Mouse (Mus musculus) hindbrain, embryonic 14.5 days (tissue): ENCODE results near the gene Lta. TPM values are rescaled to one million over a fixed set of nuclear protein-coding genes. Genes with fewer than 3 reads are reported as not detected.

Source experiments
- ATAC-seq: fragments of 200-750 bp; cut with Nextera tagmentation; 2 replicates; pipeline ENCODE4 v1.8.0; 2017; ENCODE audit warnings: moderate number of reproducible peaks, mild to moderate bottlenecking, moderate TSS enrichment, moderate library complexity; ENCODE audit not compliant: low FRiP score
- DNase-seq: peaks from one replicate; pipeline ENCODE4 v3.0.0-alpha.2; 2015; ENCODE audit warnings: low spot score
- H3K27ac ChIP-seq: fragments of 300-500 bp; sonication (generic); 2 replicates; pipeline ENCODE4 v1.5.1; 2014; ENCODE audit warnings: mild to moderate bottlenecking, moderate library complexity
- H3K27me3 ChIP-seq: fragments of 300-500 bp; sonication (generic); 2 replicates; pipeline ENCODE4 v1.6.1; 2014; ENCODE audit warnings: mild to moderate bottlenecking, low read length, mixed read lengths; ENCODE audit not compliant: control insufficient read depth, insufficient read depth
- H3K36me3 ChIP-seq: fragments of 300-500 bp; sonication (generic); replicated peaks from 2 replicates; pipeline ENCODE4 v1.6.1; 2014; ENCODE audit not compliant: control insufficient read depth, insufficient read depth
- H3K4me1 ChIP-seq: fragments of 300-500 bp; sonication (generic); replicated peaks from 2 replicates; pipeline ENCODE4 v1.6.1; 2014; ENCODE audit warnings: antibody characterized with exemption, low read length, mixed read lengths; ENCODE audit not compliant: control insufficient read depth, insufficient read depth
- H3K4me2 ChIP-seq: fragments of 300-500 bp; sonication (generic); replicated peaks from 2 replicates; pipeline ENCODE4 v1.6.1; 2014; ENCODE audit warnings: mild to moderate bottlenecking, moderate library complexity
- H3K4me3 ChIP-seq: fragments of 300-500 bp; sonication (generic); replicated peaks from 2 replicates; pipeline ENCODE4 v1.5.1; 2014; ENCODE audit warnings: mild to moderate bottlenecking, low read length
- H3K9ac ChIP-seq: fragments of 300-500 bp; sonication (generic); 2 replicates; pipeline ENCODE4 v1.6.1; 2014
- H3K9me3 ChIP-seq: fragments of 300-500 bp; sonication (generic); 2 replicates; pipeline ENCODE4 v1.6.1; 2016; ENCODE audit warnings: low read length; ENCODE audit not compliant: control insufficient read depth
- WGBS: fragments of 180-500 bp; shearing (Covaris S2); extraction: QIAGEN DNeasy Blood & Tissue Kit; methylation state at CpG from one replicate; pipeline ENCODE4 v1.1.7; 2014; 5-methylcytosine and 5-hydroxymethylcytosine counted together
- polyA plus RNA-seq: library from polyadenylated mRNA; unstranded; fragments of >200 nt; fragmentation: Nextera tagmentation; extraction: Ambion mirVana; gene quantifications from 2 replicates; pipeline ENCODE4 v1.2.1, GENCODE M21; 2014

Lta gene
- polyA plus RNA-seq, result 0.23 and 0.55 TPM in 2 replicates

DNA sequence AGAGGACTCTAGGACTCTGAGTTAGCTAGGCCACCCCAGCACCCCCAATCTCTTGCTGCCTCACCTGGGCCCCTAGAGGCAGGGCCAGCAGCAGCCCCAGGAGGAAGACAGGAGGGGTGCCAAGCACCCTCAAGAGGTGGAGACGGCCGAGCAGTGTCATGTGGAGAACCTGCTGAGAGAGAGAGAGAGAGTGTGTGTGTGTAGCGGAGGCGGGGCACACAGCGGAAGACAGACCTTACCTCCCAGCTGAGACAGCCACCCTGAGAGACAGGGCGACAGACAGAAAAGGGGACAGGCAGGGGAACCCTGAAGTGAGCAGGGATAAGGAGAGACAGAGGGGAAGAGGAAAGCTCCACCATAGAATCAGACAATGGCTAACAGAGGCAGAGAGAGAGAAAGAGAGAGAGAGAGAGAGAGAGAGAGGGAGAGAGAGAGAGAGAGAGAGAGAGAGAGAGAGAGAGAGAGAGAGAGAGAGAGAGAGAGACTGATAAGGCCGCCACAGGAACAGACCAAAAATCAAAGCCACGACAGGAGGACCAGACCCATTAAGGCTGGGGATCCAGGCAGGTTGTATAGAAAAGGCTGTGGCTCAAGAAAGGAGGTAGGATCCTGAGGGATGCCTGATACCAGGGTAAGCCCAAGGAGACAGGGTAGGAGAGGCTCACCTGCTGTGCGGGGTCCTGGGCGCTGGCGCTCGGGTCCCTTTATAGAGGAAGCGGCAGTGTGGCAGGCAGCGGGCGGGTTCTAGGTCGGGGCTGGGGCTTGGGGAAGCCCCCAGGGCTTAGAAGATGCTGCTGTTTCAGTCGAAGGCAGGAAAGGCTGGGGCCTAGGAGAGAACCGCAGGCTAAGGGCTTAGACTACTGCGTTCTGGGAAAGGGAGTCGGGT lies at the start of gene Lta:
Gene Lta (minus strand): TSS at position 858 of the 886 bp plus-strand sequence.
- DNase-seq (no peak), ATAC-seq (no peak)
- H3K4me3 ChIP-seq, result no peak within 1 kb of the TSS
- peaks cover 7% of the 10 kb centered on the region; the same call in 1 of the 2 replicates for H3K27me3 ChIP-seq
- no peaks in the 10 kb centered on the region for H3K9me3 ChIP-seq
- no peaks in the 10 kb centered on the region for H3K4me1 ChIP-seq
- 0 out of 2 replicates have a peak within 1 kb of the TSS, but pooled peaks have one; percentile 11 for H3K9ac ChIP-seq
- WGBS, result 36% methylated on average over 20 of the region's 20 CpGs
- no peak within 1 kb of the TSS for H3K4me2 ChIP-seq
- H3K27ac ChIP-seq, result no peak within 1 kb of the TSS
- H3K36me3 ChIP-seq, result no peaks in the 10 kb centered on the region

DNA sequence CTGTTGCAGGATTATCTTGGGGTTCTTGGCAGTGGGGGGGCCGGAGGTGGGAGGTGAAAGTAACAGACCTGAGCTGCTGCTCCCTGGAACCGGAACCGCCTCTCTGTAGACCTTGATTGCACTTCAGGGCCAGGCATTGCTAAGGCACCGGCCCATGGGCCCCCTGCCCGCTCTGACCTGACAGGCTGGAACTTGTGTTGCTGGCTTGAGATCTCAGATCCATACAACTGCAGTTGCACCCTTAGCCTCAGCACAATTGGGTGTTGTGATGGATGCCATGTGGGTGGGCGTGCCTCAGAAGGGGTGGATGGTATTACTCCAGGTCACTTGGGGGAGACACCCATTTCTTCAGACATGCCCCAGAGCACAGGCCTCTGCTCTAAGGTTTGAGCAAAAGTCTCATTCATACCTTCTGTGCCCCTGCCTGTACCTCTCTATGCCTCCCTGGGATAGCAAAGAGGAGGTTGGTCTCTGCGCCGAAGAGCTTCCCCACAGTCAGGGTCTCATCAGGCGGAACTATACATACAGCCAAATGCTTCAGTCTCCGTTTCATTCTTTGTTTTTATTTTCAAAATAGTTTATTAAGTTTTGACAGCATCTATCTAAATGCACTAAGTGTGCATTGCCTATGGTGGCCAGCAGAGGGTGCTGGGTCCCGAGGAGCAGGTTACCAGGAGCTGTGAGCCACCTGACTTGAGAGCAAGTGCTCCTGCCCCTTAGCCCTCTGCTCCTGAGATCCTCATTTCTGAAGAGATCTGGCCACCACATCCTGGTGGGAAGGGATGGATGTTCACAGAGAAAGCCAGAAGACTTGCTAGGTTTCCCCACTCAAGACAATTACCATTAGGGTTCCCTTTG lies 49.3 kb upstream of the Lta start:
- DNase-seq, result peak; percentile 49
- WGBS, result 58% methylated on average over 11 of the region's 11 CpGs
- peak; percentile 21; the same call in 1 of the 2 replicates for ATAC-seq
- Histone ChIP-seq H3K27ac (no peak overlapping the region), H3K9ac (no peak overlapping the region), H3K4me3 (no peak overlapping the region), H3K4me1 (no peaks in the 10 kb centered on the region), H3K9me3 (no peaks in the 10 kb centered on the region), H3K36me3 (peaks cover 50% of the 10 kb centered on the region), H3K4me2 (no peak overlapping the region), H3K27me3 (no peaks in the 10 kb centered on the region)

DNA sequence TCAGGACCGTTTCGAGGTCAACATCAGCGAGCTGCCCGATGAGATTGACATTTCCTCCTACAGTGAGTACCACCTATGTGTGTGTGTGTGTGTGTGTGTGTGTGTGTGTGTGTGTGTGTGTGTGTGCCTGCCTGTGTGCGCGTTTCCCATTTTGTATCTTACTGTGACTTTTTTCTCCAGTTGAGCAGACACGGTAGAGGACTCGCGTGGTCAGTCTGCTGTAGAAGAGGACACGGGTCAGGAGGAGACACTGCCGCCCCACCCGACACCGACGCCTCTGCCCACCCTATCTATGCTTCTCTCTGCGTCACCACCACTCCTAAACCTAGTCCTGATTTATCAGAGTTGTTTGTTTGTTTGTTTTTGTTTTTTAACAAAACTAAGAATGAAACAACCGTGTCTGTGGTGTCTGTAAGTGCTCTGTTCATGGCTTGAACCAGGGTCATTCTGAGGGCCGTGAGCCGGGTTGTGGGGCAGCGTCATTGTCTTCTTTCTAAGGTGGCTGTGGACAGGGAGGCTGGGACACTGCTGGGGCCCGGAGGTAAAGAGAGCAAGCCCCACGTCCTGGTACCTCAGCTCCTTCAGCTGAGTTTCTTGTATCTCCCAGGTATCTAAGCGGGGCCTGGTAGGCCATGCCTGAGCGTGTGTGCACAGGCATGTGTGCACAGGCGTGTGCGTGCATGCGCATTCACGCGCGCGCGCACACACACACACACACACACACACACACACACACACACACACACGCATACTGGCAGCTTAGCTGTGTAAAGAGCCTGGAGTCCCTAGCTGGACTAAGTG lies 48.3 kb upstream of the Lta start:
- ATAC-seq, result no peak
- Histone ChIP-seq H3K36me3 (peaks cover 60% of the 10 kb centered on the region), H3K27me3 (no peaks in the 10 kb centered on the region), H3K4me1 (no peaks in the 10 kb centered on the region), H3K27ac (no peak overlapping the region), H3K9ac (no peak overlapping the region), H3K4me2 (no peak overlapping the region), H3K4me3 (no peak overlapping the region), H3K9me3 (no peaks in the 10 kb centered on the region)
- WGBS, result 88% methylated on average over 32 of the region's 32 CpGs
- no peak for DNase-seq

DNA sequence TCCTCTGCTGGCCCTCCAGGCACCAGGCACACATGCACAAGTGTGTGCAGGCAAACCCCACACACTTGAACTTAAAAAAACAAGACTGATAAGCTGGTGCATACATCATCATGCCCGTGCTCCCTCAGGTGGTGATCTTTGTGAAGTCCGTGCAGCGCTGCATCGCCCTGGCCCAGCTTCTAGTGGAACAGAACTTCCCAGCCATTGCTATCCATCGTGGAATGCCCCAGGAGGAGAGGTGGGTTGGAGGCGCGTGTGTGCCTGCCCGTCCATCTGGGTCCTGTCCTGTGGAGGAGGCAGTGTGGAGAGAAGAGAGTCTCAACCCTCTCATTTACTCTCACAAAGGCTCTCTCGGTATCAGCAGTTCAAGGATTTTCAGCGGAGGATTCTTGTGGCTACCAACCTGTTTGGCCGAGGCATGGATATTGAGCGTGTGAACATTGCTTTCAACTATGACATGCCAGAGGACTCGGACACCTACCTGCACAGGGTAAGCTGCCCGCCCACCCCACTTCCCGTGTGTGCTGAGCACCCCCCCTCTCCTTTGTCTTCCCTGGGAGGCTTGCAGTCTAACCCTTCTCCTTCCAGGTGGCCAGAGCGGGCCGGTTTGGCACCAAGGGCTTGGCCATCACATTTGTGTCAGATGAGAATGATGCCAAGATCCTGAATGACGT lies 47.6 kb upstream of the Lta start:
- H3K9me3 ChIP-seq, result no peaks in the 10 kb centered on the region
- 80% methylated on average over 18 of the region's 18 CpGs for WGBS
- no peak for DNase-seq
- no peak overlapping the region for H3K9ac ChIP-seq
- peaks cover 67% of the 10 kb centered on the region for H3K36me3 ChIP-seq
- H3K27me3 ChIP-seq, result no peaks in the 10 kb centered on the region
- no peak overlapping the region for H3K4me2 ChIP-seq
- no peak overlapping the region for H3K4me3 ChIP-seq
- H3K4me1 ChIP-seq, result no peaks in the 10 kb centered on the region
- ATAC-seq, result no peak
- H3K27ac ChIP-seq, result no peak overlapping the region

DNA sequence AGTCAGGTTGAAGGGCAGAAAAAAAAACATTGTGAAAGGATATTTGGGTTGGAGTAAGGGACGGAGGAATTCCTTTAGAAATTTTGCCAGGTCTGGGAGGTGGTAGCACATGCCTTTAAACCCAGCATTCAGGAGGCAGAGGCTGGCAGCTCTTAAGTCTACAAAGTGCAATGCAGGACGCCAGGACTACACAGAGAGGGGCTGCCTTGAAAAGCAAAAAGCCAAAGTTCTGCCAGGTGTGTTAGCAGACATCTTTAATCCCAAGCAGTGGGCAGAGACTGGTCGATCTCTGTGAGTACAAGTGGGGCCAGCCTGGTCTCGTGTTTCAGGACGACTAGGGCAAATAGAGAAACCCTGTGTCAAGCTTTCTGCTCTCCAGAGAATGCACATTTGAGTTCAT lies 46.8 kb upstream of the Lta start:
- Histone ChIP-seq H3K4me3 (no peak overlapping the region), H3K27ac (no peak overlapping the region), H3K36me3 (peaks cover 75% of the 10 kb centered on the region), H3K9ac (no peak overlapping the region), H3K27me3 (no peaks in the 10 kb centered on the region), H3K4me1 (no peaks in the 10 kb centered on the region), H3K4me2 (no peak overlapping the region), H3K9me3 (no peaks in the 10 kb centered on the region)
- ATAC-seq, result no peak
- 87% methylated on average over 5 of the region's 5 CpGs for WGBS
- DNase-seq, result no peak

DNA sequence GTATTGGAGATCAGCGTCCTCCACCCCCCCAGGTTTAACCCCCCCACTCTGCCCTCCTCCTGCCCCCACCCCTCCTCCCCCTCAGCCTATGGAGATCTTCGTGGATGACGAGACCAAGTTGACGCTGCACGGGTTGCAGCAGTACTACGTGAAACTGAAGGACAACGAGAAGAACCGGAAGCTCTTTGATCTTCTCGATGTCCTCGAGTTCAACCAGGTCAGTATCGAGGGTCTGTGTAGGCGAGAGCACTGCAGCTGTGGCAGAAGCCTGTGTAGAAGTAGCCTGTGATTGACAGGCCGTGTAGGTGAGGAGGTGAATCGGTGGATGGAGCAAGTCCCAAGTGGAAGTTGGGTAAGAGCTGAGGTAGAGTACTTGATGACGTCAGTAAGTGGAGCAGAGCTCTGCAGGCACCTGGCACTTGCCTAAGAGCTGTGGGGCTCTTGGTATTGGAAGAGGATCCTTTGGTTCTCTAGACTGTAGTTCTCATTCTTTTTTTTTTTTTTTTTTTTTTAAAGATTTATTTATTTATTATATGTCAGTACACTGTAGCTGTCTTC lies 46.1 kb upstream of the Lta start:
- DNase-seq (no peak), ATAC-seq (no peak)
- H3K27ac ChIP-seq, result no peak overlapping the region
- no peak overlapping the region for H3K4me3 ChIP-seq
- no peaks in the 10 kb centered on the region for H3K27me3 ChIP-seq
- H3K9ac ChIP-seq, result no peak overlapping the region
- no peaks in the 10 kb centered on the region; the same call in 1 of the 2 replicates for H3K4me1 ChIP-seq
- H3K4me2 ChIP-seq, result no peak overlapping the region
- H3K9me3 ChIP-seq, result no peaks in the 10 kb centered on the region
- WGBS, result 89% methylated on average over 15 of the region's 15 CpGs
- H3K36me3 ChIP-seq, result peaks cover 82% of the 10 kb centered on the region

DNA sequence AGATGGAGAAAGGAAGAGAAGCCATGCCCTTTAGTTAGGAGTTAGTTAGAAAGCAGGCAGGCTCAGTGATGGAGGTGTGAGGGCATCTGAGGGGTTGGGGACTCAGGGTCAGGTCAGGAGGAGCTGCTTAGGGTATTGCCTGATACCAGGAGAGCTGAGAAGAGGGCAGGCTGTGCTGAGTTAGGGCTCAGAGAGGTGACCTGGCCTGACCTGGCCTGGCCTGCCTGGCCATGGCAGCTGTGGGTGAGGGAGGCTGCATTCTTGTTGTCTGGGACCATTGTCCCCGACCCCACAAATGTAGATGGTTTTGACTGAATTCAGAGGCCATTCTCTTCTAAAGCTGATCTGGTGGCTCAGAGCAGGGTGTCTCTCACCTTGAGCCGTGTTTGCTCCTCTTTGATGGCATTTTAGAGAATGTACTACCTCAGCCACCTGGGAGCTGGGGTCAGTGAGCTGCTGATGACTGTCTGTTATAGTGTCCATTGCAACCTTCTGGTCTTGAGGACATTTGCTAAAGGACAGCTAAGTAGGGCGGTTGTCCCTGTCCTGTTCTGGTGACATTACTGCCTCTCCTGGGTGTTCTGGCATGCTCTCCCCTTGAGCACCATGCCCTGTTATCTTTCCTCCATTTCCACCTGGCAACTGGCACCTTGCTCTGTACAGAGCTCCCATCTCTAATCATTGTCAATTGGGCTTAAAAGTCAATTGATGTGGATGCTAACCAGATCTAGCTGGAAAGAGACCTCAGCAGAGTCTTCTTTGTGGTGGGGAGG lies 45.4 kb upstream of the Lta start:
- Histone ChIP-seq H3K9ac (no peak overlapping the region), H3K9me3 (no peaks in the 10 kb centered on the region), H3K27ac (no peak overlapping the region), H3K4me2 (no peak overlapping the region), H3K27me3 (no peaks in the 10 kb centered on the region), H3K4me3 (no peak overlapping the region), H3K36me3 (peaks cover 89% of the 10 kb centered on the region), H3K4me1 (peaks cover 3% of the 10 kb centered on the region; the same call in 1 of the 2 replicates)
- ATAC-seq (no peak), DNase-seq (no peak)
- 93% methylated on average over 3 of the region's 3 CpGs for WGBS
